Comparison of ENCODE assay signal across 8 mouse cellular contexts in genomic region chr17:57276634-57277121, GRCm38 (mm10). TPM values are rescaled to one million over a fixed set of nuclear protein-coding genes. Genes with fewer than 3 reads are reported as not detected.
DNase-seq lines count a peak whose midpoint lies in the region; ATAC-seq and TF ChIP-seq lines count a peak whose summit lies in the region.

No protein-coding gene starts in this region.

- in situ Hi-C loops in ES-E14 (cut with MboI; ENCODE audit: low sequenced_read_pairs in 2 of 2, unreplicated experiment in 2 of 2), result no loop called here

- peak overlapping the region; percentile 39 to 53; a peak in 3 of 4 replicates for H3K4me3 ChIP-seq in ES-E14 (ENCODE audit: insufficient read depth in 1 of 2, low read depth in 1 of 2, low read length in 2 of 2, poor library complexity in 1 of 2, severe bottlenecking in 1 of 2)
- H3K4me3 ChIP-seq in forebrain, embryonic 11.5 days (ENCODE audit: low read depth, low read length), result peak overlapping the region; percentile 32
- peak overlapping the region; percentile 51 for H3K4me3 ChIP-seq in heart, postnatal 0 days (ENCODE audit: low read depth, low read length)
- peak overlapping the region; percentile 52 for H3K4me3 ChIP-seq in neural tube, embryonic 15.5 days (replicated peaks)
- peak overlapping the region; percentile 60 for H3K4me3 ChIP-seq in thymus, adult 2 months (ENCODE audit: control insufficient read depth, insufficient read depth, low read length)

- TF ChIP-seq CTCF in heart, postnatal 0 days (IDR thresholded peaks at IDR 0.05; ENCODE audit: low read depth), result peak; percentile 90
- peak; percentile 71; the same call in 1 of the 2 replicates for TF ChIP-seq CTCF in thymus, adult 2 months (IDR thresholded peaks at IDR 0.05; ENCODE audit: borderline replicate concordance, control insufficient read depth, extremely low read depth, insufficient read depth, low read length, poor library complexity)

- no peak for TF ChIP-seq POLR2A in thymus, adult 2 months (IDR thresholded peaks at IDR 0.05; ENCODE audit: control insufficient read depth, extremely low read depth, insufficient read depth, low read length, poor library complexity)

- no peaks in the 10 kb centered on the region for H3K36me3 ChIP-seq in ES-E14 (ENCODE audit: control insufficient read depth, insufficient read depth, low read length, poor library complexity, severe bottlenecking)
- no peaks in the 10 kb centered on the region for H3K36me3 ChIP-seq in forebrain, embryonic 11.5 days (ENCODE audit: control insufficient read depth, insufficient read depth, low read length)
- H3K36me3 ChIP-seq in heart, postnatal 0 days (replicated peaks; ENCODE audit: control insufficient read depth, insufficient read depth, low read length), result no peaks in the 10 kb centered on the region
- H3K36me3 ChIP-seq in neural tube, embryonic 15.5 days, result no peaks in the 10 kb centered on the region
- H3K36me3 ChIP-seq in thymus, adult 2 months (ENCODE audit: control insufficient read depth, insufficient read depth, low read length), result no peaks in the 10 kb centered on the region

- H3K9ac ChIP-seq in ES-E14 (ENCODE audit: insufficient read depth, low read depth, low read length, poor library complexity, severe bottlenecking), result no peak overlapping the region
- no peak overlapping the region; the same call in 1 of the 2 replicates for H3K9ac ChIP-seq in forebrain, embryonic 11.5 days (ENCODE audit: low read length)
- H3K9ac ChIP-seq in heart, postnatal 0 days (replicated peaks; ENCODE audit: low read depth, low read length), result peak overlapping the region; percentile 37; the same call in 1 of the 2 replicates
- peak overlapping the region; percentile 42; the same call in 1 of the 2 replicates for H3K9ac ChIP-seq in neural tube, embryonic 15.5 days (replicated peaks)

- H3K4me2 ChIP-seq in forebrain, embryonic 11.5 days (ENCODE audit: low read depth, low read length, severe bottlenecking), result peak overlapping the region; percentile 47
- H3K4me2 ChIP-seq in heart, postnatal 0 days (ENCODE audit: low read depth, low read length), result peak overlapping the region; percentile 79
- H3K4me2 ChIP-seq in neural tube, embryonic 15.5 days, result peak overlapping the region; percentile 86

- WGBS in forebrain, embryonic 11.5 days, result under 1% methylated on average over 20 of the region's 20 CpGs
- under 1% methylated on average over 20 of the region's 20 CpGs for WGBS in heart, postnatal 0 days
- WGBS in neural tube, embryonic 15.5 days, result under 1% methylated on average over 20 of the region's 20 CpGs
- WGBS in thymus, adult 2 months, result under 1% methylated on average over 20 of the region's 20 CpGs

- H3K27me3 ChIP-seq in forebrain, embryonic 11.5 days (ENCODE audit: control insufficient read depth, insufficient read depth, low read length), result peaks cover 18% of the 10 kb centered on the region
- H3K27me3 ChIP-seq in heart, postnatal 0 days (ENCODE audit: control insufficient read depth, insufficient read depth, low read length), result 0 out of 2 replicates have a peak, but pooled peaks cover 7% of the 10 kb centered on the region
- peaks cover 36% of the 10 kb centered on the region for H3K27me3 ChIP-seq in neural tube, embryonic 15.5 days (replicated peaks)
- no peaks in the 10 kb centered on the region for H3K27me3 ChIP-seq in thymus, adult 2 months (ENCODE audit: control insufficient read depth, insufficient read depth, low read length)

- peak; percentile 69 for ATAC-seq in forebrain, embryonic 11.5 days (replicated peaks; ENCODE audit: low FRiP score)
- ATAC-seq in heart, postnatal 0 days (ENCODE audit: insufficient read depth, low read depth), result peak; percentile 65; the same call in 1 of the 2 replicates
- peak; percentile 73 for ATAC-seq in neural tube, embryonic 15.5 days (ENCODE audit: low FRiP score)

- TF ChIP-seq EP300 in heart, postnatal 0 days (IDR thresholded peaks at IDR 0.05; ENCODE audit: low read depth), result no peak

- peak; percentile 84 for DNase-seq in ES-E14 (ENCODE audit: low read depth, low spot score)
- peak; percentile 86 for DNase-seq in c-Kit-positive CD71-negative TER-119-negative erythroid progenitor cells, embryonic 14.5 days (ENCODE audit: low read depth)
- DNase-seq in forebrain, embryonic 11.5 days (ENCODE audit: low spot score), result peak; percentile 82
- DNase-seq in heart, postnatal 0 days (ENCODE audit: low spot score), result peak; percentile 86
- DNase-seq in kidney, postnatal 36 days, result peak; percentile 83 to 87
- DNase-seq in lung, adult 18-20 months, result peak; percentile 76 to 80
- DNase-seq in thymus, adult 2 months, result peak; percentile 76

- peaks cover 5 to 25% of the 10 kb centered on the region in 2 experiments; a peak in 3 of 4 replicates for H3K4me1 ChIP-seq in ES-E14 (ENCODE audit: control insufficient read depth in 2 of 2, insufficient read depth in 2 of 2, low read length in 2 of 2, poor library complexity in 1 of 2)
- peaks cover 9% of the 10 kb centered on the region for H3K4me1 ChIP-seq in forebrain, embryonic 11.5 days (replicated peaks; ENCODE audit: control insufficient read depth, insufficient read depth, low read length)
- peaks cover 7% of the 10 kb centered on the region; the same call in 1 of the 2 replicates for H3K4me1 ChIP-seq in heart, postnatal 0 days (ENCODE audit: control insufficient read depth, insufficient read depth)
- H3K4me1 ChIP-seq in neural tube, embryonic 15.5 days, result peaks cover 26% of the 10 kb centered on the region
- H3K4me1 ChIP-seq in thymus, adult 2 months (replicated peaks; ENCODE audit: control insufficient read depth, insufficient read depth, low read length), result peaks cover 34% of the 10 kb centered on the region

- H3K9me3 ChIP-seq in ES-E14 (ENCODE audit: control insufficient read depth, insufficient read depth, low read depth, low read length), result no peaks in the 10 kb centered on the region
- H3K9me3 ChIP-seq in forebrain, embryonic 11.5 days (ENCODE audit: control insufficient read depth, low read length), result no peaks in the 10 kb centered on the region
- no peaks in the 10 kb centered on the region for H3K9me3 ChIP-seq in heart, postnatal 0 days (replicated peaks; ENCODE audit: control insufficient read depth, low read length)
- no peaks in the 10 kb centered on the region for H3K9me3 ChIP-seq in neural tube, embryonic 15.5 days (replicated peaks)

- H3K27ac ChIP-seq in ES-E14 (ENCODE audit: insufficient read depth, low read depth, low read length, poor library complexity, severe bottlenecking), result no peak overlapping the region
- no peak overlapping the region for H3K27ac ChIP-seq in forebrain, embryonic 11.5 days (ENCODE audit: low read depth, low read length)
- H3K27ac ChIP-seq in heart, postnatal 0 days (ENCODE audit: low read depth), result no peak overlapping the region
- peak overlapping the region; percentile 58; the same call in 1 of the 2 replicates for H3K27ac ChIP-seq in neural tube, embryonic 15.5 days (replicated peaks)
- H3K27ac ChIP-seq in thymus, adult 2 months (ENCODE audit: control insufficient read depth, insufficient read depth, low read length), result peak overlapping the region; percentile 62

TF ChIP-seq in ES-E14, 5 proteins besides CTCF, POLR2A, EP300 and RAD21:
- no peak for TF ChIP-seq ZNF384 (IDR thresholded peaks at IDR 0.05; ENCODE audit: low read depth, low read length)
- TF ChIP-seq ZC3H11A (IDR thresholded peaks at IDR 0.05; ENCODE audit: borderline replicate concordance, low read depth, low read length), result no peak
- TF ChIP-seq CHD2 (IDR thresholded peaks at IDR 0.05; ENCODE audit: low read depth, low read length), result no peak
- TF ChIP-seq MAFK (IDR thresholded peaks at IDR 0.05; ENCODE audit: insufficient read depth, low read depth, low read length), result no peak

RNA-seq across cellular contexts. Expression of gene Vav1, which starts 2.2 kb away (rescaled TPM):
- total RNA-seq in ES-E14 (2012; rRNA removed), result 1.1 and 1.3 TPM in 2 replicates
- 1.4 TPM in 2 replicates for polyA plus RNA-seq in forebrain, embryonic 11.5 days (2014; fragmentation: Nextera tagmentation; extraction: Ambion mirVana)
- 2.6 and 2.7 TPM in 2 replicates for total RNA-seq in heart, postnatal 0 days (2014; rRNA removed; ENCODE audit: low replicate concordance)
- 1.0 TPM in 2 replicates for polyA plus RNA-seq in heart, postnatal 0 days (2015; fragmentation: Nextera tagmentation; extraction: Ambion mirVana)
- polyA plus RNA-seq in neural tube, embryonic 15.5 days (2015; fragmentation: Nextera tagmentation; extraction: Ambion mirVana), result 1.6 and 10.9 TPM in 2 replicates
- polyA plus RNA-seq in thymus, adult 2 months (2012; rRNA removed), result 131 and 137 TPM in 2 replicates

RNA-seq across cellular contexts. Expression of gene Trip10, which starts 27.4 kb away (rescaled TPM):
- total RNA-seq in ES-E14 (2012; rRNA removed), result 40.6 and 45.5 TPM in 2 replicates
- polyA plus RNA-seq in forebrain, embryonic 11.5 days (2014; fragmentation: Nextera tagmentation; extraction: Ambion mirVana), result 31.1 and 32.5 TPM in 2 replicates
- 26.6 and 28.7 TPM in 2 replicates for total RNA-seq in heart, postnatal 0 days (2014; rRNA removed; ENCODE audit: low replicate concordance)
- polyA plus RNA-seq in heart, postnatal 0 days (2015; fragmentation: Nextera tagmentation; extraction: Ambion mirVana), result 32.3 and 32.4 TPM in 2 replicates
- polyA plus RNA-seq in neural tube, embryonic 15.5 days (2015; fragmentation: Nextera tagmentation; extraction: Ambion mirVana), result 9.3 and 15.9 TPM in 2 replicates
- 10.6 and 14.8 TPM in 2 replicates for polyA plus RNA-seq in thymus, adult 2 months (2012; rRNA removed)

RNA-seq across cellular contexts. Expression of gene Gpr108, which starts 28.4 kb away (rescaled TPM):
- 25.0 and 32.8 TPM in 2 replicates for total RNA-seq in ES-E14 (2012; rRNA removed)
- polyA plus RNA-seq in forebrain, embryonic 11.5 days (2014; fragmentation: Nextera tagmentation; extraction: Ambion mirVana), result 22.3 and 22.8 TPM in 2 replicates
- total RNA-seq in heart, postnatal 0 days (2014; rRNA removed; ENCODE audit: low replicate concordance), result 30.1 and 41.2 TPM in 2 replicates
- 23.3 and 24.5 TPM in 2 replicates for polyA plus RNA-seq in heart, postnatal 0 days (2015; fragmentation: Nextera tagmentation; extraction: Ambion mirVana)
- polyA plus RNA-seq in neural tube, embryonic 15.5 days (2015; fragmentation: Nextera tagmentation; extraction: Ambion mirVana), result 23.3 and 27.6 TPM in 2 replicates
- polyA plus RNA-seq in thymus, adult 2 months (2012; rRNA removed), result 62.4 and 63.9 TPM in 2 replicates

RNA-seq across cellular contexts. Expression of gene C3, which starts 48.7 kb away (rescaled TPM):
- 0.22 and 0.37 TPM in 2 replicates for total RNA-seq in ES-E14 (2012; rRNA removed)
- not detected in 2 replicates for polyA plus RNA-seq in forebrain, embryonic 11.5 days (2014; fragmentation: Nextera tagmentation; extraction: Ambion mirVana)
- 32.5 and 41.7 TPM in 2 replicates for total RNA-seq in heart, postnatal 0 days (2014; rRNA removed; ENCODE audit: low replicate concordance)
- 23.4 and 25.6 TPM in 2 replicates for polyA plus RNA-seq in heart, postnatal 0 days (2015; fragmentation: Nextera tagmentation; extraction: Ambion mirVana)
- 3.7 and 4.0 TPM in 2 replicates for polyA plus RNA-seq in neural tube, embryonic 15.5 days (2015; fragmentation: Nextera tagmentation; extraction: Ambion mirVana)
- polyA plus RNA-seq in thymus, adult 2 months (2012; rRNA removed), result 139 and 152 TPM in 2 replicates

Comparison
In these comparisons a context has a peak if more than half of its experiments do, and no peak if none do; other contexts are left out.
1. H3K27ac ChIP-seq: peak in neural tube, embryonic 15.5 days (single experiment) and thymus, adult 2 months (single experiment); none in ES-E14 (single experiment), forebrain, embryonic 11.5 days (single experiment) and heart, postnatal 0 days (single experiment).
2. H3K9ac ChIP-seq: peak in heart, postnatal 0 days (single experiment) and neural tube, embryonic 15.5 days (single experiment); none in ES-E14 (single experiment) and forebrain, embryonic 11.5 days (single experiment).
3. RNA of gene Vav1, which starts 2.2 kb away (polyA plus RNA-seq): 131 to 137 TPM in thymus, adult 2 months; 1.6 to 10.9 TPM in neural tube, embryonic 15.5 days, 1.4 TPM in forebrain, embryonic 11.5 days and 1.0 TPM in heart, postnatal 0 days; every median in the first group is over 10 times any median in the second.
4. Peak in every context shown above with its lines, with median percentiles within 50 percentile points of each other: DNase-seq, H3K4me3 ChIP-seq, ATAC-seq and H3K4me2 ChIP-seq.